Mouse (Mus musculus): ENCODE measurements around the gene Olfr1318. TPM values are rescaled to one million over a fixed set of nuclear protein-coding genes. Genes with fewer than 3 reads are reported as not detected.

Gene Olfr1318
- total RNA-seq (2021) = not detected
- long read RNA-seq, experiment 1 = 0 reads
- long read RNA-seq, experiment 2 = 0 reads

DNA sequence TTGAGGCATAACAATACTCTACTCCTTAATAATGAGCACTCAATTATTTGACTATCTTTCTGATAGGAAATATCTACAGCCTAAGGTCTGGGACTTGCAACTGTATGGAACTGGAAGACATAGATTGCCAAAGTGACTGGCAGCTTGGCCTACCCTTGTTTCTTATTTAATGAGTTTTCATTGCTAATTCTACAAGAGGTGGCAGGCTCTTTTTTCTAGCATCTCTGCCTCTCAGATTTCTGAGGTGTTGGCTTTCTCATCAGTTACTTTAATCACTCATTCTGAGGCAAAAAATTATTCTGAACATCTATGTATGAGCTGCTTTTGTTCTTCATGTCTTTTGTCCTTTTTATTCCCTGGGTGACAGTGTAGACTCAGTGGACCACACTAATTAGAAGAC, at the start of gene Olfr1318:
TSS of gene Olfr1318 (plus strand) at position 301 of the 400 bp plus-strand sequence.
- no peak for DNase-seq (ENCODE audit: low spot score in 2 of 2)

DNA sequence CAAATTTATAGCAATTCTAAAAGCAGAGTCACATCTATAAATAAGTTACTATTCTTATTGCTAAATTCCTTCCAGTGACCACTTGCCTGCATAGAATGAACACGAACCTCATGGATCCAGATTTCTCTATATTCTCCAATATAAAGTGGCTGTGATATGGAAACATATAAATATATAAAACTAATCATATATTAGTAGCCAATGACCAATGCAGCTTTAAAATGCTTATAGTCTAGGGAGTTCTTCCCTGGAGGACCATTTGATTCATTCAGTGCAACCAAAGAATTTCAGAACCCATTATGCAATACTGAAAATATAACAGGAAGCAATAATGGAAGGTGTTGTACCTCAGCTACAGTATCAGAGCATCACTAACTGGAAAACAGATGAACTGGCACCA, 38.7 kb upstream of the Olfr1318 start, which contains the start of gene Olfr1315-ps1:
TSS of gene Olfr1315-ps1 (minus strand) at position 101 of the 400 bp plus-strand sequence.
- no peak for DNase-seq (ENCODE audit: low spot score in 2 of 2)

DNA sequence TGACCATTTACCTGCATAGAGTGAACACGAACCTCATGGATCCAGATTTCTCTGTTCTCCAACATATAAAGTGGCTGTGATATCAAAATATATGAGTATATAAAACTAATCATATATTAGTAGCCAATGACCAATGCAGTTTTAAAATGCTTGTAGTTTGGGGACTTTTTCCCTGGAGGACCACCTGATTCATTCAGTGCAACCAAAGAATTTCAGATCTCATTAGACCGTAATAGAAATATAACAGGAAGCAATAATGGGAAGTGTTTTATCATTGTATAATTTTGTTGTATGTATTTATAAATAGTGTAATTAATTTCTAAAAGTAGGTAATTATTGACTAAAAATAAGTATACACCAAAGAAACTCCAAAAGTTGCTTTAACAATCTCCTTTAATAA, 19.1 kb upstream of the Olfr1318 start, which contains the start of gene Olfr1316:
TSS of gene Olfr1316 (minus strand) at position 101 of the 400 bp plus-strand sequence.
- no peak for DNase-seq (ENCODE audit: low spot score in 2 of 2)

DNA sequence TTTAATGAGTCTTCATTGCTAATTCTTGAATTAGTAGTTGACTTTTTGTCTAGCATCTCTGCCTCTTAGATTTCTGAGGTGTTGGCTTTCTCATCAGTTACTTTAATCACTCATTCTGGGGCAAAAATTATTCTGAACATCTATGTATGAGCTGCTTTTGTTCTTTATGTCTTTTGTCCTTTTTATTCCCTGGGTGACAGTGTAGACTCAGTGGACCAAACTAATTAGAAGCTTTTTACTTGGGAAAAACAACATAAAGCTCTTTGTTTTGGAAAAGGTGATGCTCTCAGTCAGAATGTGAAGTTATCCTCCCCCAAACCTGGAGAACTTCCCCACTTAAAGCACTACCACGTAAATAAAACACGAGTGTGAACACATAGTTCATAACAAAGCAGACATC, 14.0 kb upstream of the Olfr1318 start, which contains the start of gene Olfr1317:
TSS of gene Olfr1317 (plus strand) at position 301 of the 400 bp plus-strand sequence.
- DNase-seq (ENCODE audit: low spot score in 2 of 2) = no peak

DNA sequence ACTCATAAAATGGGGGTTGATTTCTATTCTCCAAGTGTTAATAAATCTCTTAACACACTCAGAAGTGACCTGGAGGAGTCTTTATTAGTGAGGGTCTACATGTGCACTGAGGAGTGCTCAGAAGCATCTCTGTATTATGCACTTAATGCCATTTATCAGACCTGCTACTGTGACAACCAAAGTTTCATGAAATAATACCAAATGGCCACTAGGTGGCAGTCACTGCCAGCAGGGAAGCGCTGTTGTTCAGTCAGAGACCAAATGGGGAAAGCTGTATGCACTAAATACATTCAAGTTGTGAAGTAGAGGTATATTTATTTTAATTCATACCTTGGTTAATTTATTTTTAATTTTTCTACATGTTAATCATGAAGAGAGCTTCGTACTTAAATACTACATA, 42.9 kb downstream of the Olfr1318 start:
- peak in 1 of 2 experiments; percentile 21 for DNase-seq (ENCODE audit: low spot score in 2 of 2)

DNA sequence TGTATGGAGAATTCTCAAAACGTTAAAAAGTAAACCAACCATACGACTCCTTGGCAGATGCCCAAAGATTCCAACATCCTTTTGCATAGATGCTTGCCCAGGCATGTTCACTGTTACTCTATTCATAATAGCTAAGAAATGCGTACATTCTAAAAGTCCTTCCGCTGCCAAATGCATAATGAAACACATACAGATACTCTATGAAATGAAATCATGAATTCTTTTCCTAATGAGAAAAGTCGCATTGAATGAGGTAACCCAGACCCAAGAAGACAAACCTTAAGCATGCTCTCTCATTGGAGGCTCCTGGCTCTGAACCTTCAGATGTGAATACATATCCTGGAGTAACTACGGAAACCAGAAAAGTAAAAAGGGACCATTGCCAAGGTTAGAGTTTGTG, 49.1 kb downstream of the Olfr1318 start:
- DNase-seq (ENCODE audit: low spot score in 2 of 2) = no peak

Other genes starting within 250 kb of the Olfr1318 start
- gene Olfr1306, start 237.9 kb upstream of the Olfr1318 start, total RNA-seq (2021) = not detected
- not detected for gene Olfr1307, start 204.8 kb upstream of the Olfr1318 start, total RNA-seq (2021)
- gene Olfr1308, start 189.3 kb upstream of the Olfr1318 start, total RNA-seq (2021) = not detected
- gene Olfr1309, start 163.9 kb upstream of the Olfr1318 start, total RNA-seq (2021) = not detected
- not detected for gene Olfr1310, start 141.5 kb upstream of the Olfr1318 start, total RNA-seq (2021)
- not detected for gene Olfr1311, start 129.8 kb upstream of the Olfr1318 start, total RNA-seq (2021)
- not detected for gene Olfr1312, start 104.0 kb upstream of the Olfr1318 start, total RNA-seq (2021)
- not detected for gene Olfr1313, start 76.4 kb upstream of the Olfr1318 start, total RNA-seq (2021)
- not detected for gene Olfr1314, start 57.4 kb upstream of the Olfr1318 start, total RNA-seq (2021)
- not detected for gene Olfr1315-ps1, start 38.8 kb upstream of the Olfr1318 start, total RNA-seq (2021)
- not detected for gene Olfr1316, start 19.2 kb upstream of the Olfr1318 start, total RNA-seq (2021)
- gene Olfr1317, start 13.9 kb upstream of the Olfr1318 start, total RNA-seq (2021) = not detected
- 1 to 10 TPM; 5.2 to 5.9 TPM for gene Lpcat4, start 85.3 kb downstream of the Olfr1318 start, total RNA-seq (2021)
- gene Nutm1, start 105.1 kb downstream of the Olfr1318 start, total RNA-seq (2021) = not detected
- gene Nop10, start 107.7 kb downstream of the Olfr1318 start, total RNA-seq (2021) = 100 to 1,000 TPM; 109 to 149 TPM
- gene Slc12a6, start 111.6 kb downstream of the Olfr1318 start, total RNA-seq (2021) = 10 to 100 TPM; 26.9 to 32.5 TPM
- gene Gm21985, start 112.1 kb downstream of the Olfr1318 start, total RNA-seq (2021) = under 1 TPM in 1 of 2 experiments, not detected in 1; 0.38 TPM
- 10 to 100 TPM; 95.1 to 98.0 TPM for gene Emc4, start 213.8 kb downstream of the Olfr1318 start, total RNA-seq (2021)
- 10 to 100 TPM; 10.0 to 11.3 TPM for gene Katnbl1, start 225.0 kb downstream of the Olfr1318 start, total RNA-seq (2021)